Mouse (Mus musculus): ENCODE data around the gene Ttc7b. TPM values are rescaled to one million over a fixed set of nuclear protein-coding genes. Genes with fewer than 3 reads are reported as not detected.

Gene Ttc7b
- total RNA-seq, 1 experiment: 19.0 TPM

DNA sequence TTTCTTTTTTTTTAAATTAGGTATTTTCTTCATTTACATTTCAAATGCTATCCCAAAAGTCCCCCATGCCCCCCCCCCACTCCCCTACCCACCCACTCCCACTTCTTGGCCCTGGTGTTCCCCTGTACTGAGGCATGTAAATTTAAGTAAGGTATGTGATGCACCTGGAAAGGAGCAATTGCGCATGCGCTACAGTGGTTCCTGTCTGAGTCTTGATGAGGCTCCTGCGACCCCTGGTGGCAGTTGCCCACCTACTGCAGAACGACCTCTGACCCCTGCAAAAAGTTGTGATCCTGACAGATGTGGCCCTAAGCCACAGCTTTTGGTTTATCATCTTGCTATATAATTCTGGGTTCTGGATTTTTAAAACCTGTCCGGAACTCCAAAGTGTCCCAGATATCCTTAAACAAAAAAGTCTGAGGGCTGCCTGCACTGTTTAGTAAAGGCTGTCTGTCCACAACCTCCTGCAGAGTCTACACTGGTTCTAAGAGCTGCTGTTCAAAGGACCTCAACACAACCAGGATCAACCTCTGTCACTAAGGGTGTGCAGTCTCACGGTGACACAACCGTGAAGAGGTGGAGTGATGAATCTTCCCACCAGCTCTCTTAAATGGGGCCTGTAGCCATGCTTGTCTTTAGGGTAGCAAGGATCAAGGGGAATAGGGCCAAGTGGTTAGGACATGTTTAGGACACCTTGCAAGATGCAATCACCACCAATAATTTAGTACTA is 40.6 kb downstream of the Ttc7b start:
- no peak overlapping the region for H3K4me3 ChIP-seq (ENCODE audit: insufficient read depth in 1 of 2, low read depth in 1 of 2, low read length in 2 of 2, poor library complexity in 1 of 2, severe bottlenecking in 1 of 2)
- H3K4me1 ChIP-seq (ENCODE audit: control insufficient read depth in 2 of 2, insufficient read depth in 2 of 2, low read length in 2 of 2, poor library complexity in 1 of 2): peaks cover 4 to 6% of the 10 kb centered on the region in 2 experiments; a peak in 3 of 4 replicates
- peak; percentile 63 for DNase-seq (ENCODE audit: low read depth, low spot score)
- no peaks in the 10 kb centered on the region; the same call in 1 of the 2 replicates for H3K36me3 ChIP-seq (ENCODE audit: control insufficient read depth, insufficient read depth, low read length, poor library complexity, severe bottlenecking)
- in situ Hi-C loops (cut with MboI; ENCODE audit: low sequenced_read_pairs in 2 of 2, unreplicated experiment in 2 of 2): loop anchor here (10.0 kb wide), 1 partner anchor 315 kb away; no protein-coding TSS in a partner anchor
- no peaks in the 10 kb centered on the region for H3K9me3 ChIP-seq (ENCODE audit: control insufficient read depth, insufficient read depth, low read depth, low read length)
- H3K27ac ChIP-seq (ENCODE audit: insufficient read depth, low read depth, low read length, poor library complexity, severe bottlenecking): no peak overlapping the region
- TF ChIP-seq ZNF384 (IDR thresholded peaks at IDR 0.05; ENCODE audit: low read depth, low read length) (0 out of 2 replicates have a peak, but pooled peaks have one; percentile 14), ZC3H11A (IDR thresholded peaks at IDR 0.05; ENCODE audit: borderline replicate concordance, low read depth, low read length) (peak; percentile 94), HCFC1 (IDR thresholded peaks at IDR 0.05; ENCODE audit: borderline replicate concordance, insufficient read depth, low read length) (no peak), CHD2 (IDR thresholded peaks at IDR 0.05; ENCODE audit: low read depth, low read length) (peak; percentile 54; the same call in 1 of the 2 replicates), MAFK (IDR thresholded peaks at IDR 0.05; ENCODE audit: insufficient read depth, low read depth, low read length) (no peak)
- H3K9ac ChIP-seq (ENCODE audit: insufficient read depth, low read depth, low read length, poor library complexity, severe bottlenecking): no peak overlapping the region

DNA sequence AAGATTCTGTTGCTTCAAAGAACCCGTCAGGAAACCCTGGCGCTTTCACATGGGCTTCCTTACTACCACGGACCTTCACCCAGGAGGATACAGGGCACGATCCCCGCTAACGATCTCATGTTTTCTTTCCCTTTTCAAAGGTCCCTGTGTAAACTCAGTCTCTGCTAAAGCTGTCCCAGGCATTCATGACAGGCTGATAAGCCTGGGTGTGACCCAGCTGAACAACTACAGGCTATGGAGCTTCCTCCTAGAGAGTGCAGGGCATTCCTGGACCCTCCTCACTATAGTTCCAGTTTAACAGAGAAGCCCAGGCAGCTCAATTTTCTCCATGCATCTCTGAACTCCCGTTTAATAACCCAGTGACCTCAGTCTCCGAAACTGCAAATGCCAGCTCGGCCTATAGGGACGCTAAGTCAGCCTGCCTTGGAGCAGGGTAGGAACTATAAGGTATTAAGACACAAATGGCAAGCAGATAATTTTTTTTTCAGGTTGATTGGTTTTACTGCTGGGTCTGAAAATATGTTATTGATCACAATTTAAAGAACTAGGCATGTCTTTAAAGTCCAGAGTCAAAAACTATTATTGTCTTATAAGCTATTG is 41.3 kb downstream of the Ttc7b start:
- no peak for TF ChIP-seq ZC3H11A (IDR thresholded peaks at IDR 0.05; ENCODE audit: borderline replicate concordance, low read depth, low read length)
- no peak for TF ChIP-seq HCFC1 (IDR thresholded peaks at IDR 0.05; ENCODE audit: borderline replicate concordance, insufficient read depth, low read length)
- no peak for TF ChIP-seq ZNF384 (IDR thresholded peaks at IDR 0.05; ENCODE audit: low read depth, low read length)
- TF ChIP-seq CHD2 (IDR thresholded peaks at IDR 0.05; ENCODE audit: low read depth, low read length): no peak
- no peak for TF ChIP-seq MAFK (IDR thresholded peaks at IDR 0.05; ENCODE audit: insufficient read depth, low read depth, low read length)
- H3K9ac ChIP-seq (ENCODE audit: insufficient read depth, low read depth, low read length, poor library complexity, severe bottlenecking): no peak overlapping the region
- no peak overlapping the region for H3K4me3 ChIP-seq (ENCODE audit: insufficient read depth in 1 of 2, low read depth in 1 of 2, low read length in 2 of 2, poor library complexity in 1 of 2, severe bottlenecking in 1 of 2)
- DNase-seq (ENCODE audit: low read depth, low spot score): no peak
- H3K9me3 ChIP-seq (ENCODE audit: control insufficient read depth, insufficient read depth, low read depth, low read length): no peaks in the 10 kb centered on the region
- no peak overlapping the region for H3K27ac ChIP-seq (ENCODE audit: insufficient read depth, low read depth, low read length, poor library complexity, severe bottlenecking)
- H3K4me1 ChIP-seq (ENCODE audit: control insufficient read depth in 2 of 2, insufficient read depth in 2 of 2, low read length in 2 of 2, poor library complexity in 1 of 2): peaks cover 4 to 6% of the 10 kb centered on the region in 2 experiments; a peak in 3 of 4 replicates
- no peaks in the 10 kb centered on the region; the same call in 1 of the 2 replicates for H3K36me3 ChIP-seq (ENCODE audit: control insufficient read depth, insufficient read depth, low read length, poor library complexity, severe bottlenecking)
- in situ Hi-C loops (cut with MboI; ENCODE audit: low sequenced_read_pairs in 2 of 2, unreplicated experiment in 2 of 2): no loop called here

DNA sequence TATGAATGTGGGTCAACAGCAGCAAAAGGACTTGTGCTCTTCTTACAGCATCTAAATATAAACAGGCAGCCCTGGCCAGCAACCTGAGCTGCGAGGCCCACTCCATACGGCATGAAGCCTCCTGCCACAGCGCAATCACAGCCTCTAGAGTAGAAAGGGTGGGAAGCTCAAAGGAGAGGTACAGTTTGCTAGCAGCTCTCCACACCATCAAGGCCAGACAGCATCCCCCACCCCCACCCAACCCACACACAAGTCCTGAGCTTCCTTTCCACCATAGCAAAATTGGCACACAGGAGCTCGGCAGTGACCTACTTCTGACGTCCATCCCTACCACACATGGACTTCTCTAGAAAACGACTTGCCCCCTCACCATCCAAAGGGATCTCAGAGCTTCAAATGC is 42.0 kb downstream of the Ttc7b start:
- Histone ChIP-seq H3K27ac (ENCODE audit: insufficient read depth, low read depth, low read length, poor library complexity, severe bottlenecking) (no peak overlapping the region), H3K9me3 (ENCODE audit: control insufficient read depth, insufficient read depth, low read depth, low read length) (no peaks in the 10 kb centered on the region), H3K4me3 (ENCODE audit: insufficient read depth in 1 of 2, low read depth in 1 of 2, low read length in 2 of 2, poor library complexity in 1 of 2, severe bottlenecking in 1 of 2) (no peak overlapping the region), H3K4me1 (ENCODE audit: control insufficient read depth in 2 of 2, insufficient read depth in 2 of 2, low read length in 2 of 2, poor library complexity in 1 of 2) (peaks cover 4 to 6% of the 10 kb centered on the region in 2 experiments; a peak in 3 of 4 replicates), H3K36me3 (ENCODE audit: control insufficient read depth, insufficient read depth, low read length, poor library complexity, severe bottlenecking) (no peaks in the 10 kb centered on the region; the same call in 1 of the 2 replicates), H3K9ac (ENCODE audit: insufficient read depth, low read depth, low read length, poor library complexity, severe bottlenecking) (no peak overlapping the region)
- TF ChIP-seq ZNF384 (IDR thresholded peaks at IDR 0.05; ENCODE audit: low read depth, low read length): no peak
- TF ChIP-seq HCFC1 (IDR thresholded peaks at IDR 0.05; ENCODE audit: borderline replicate concordance, insufficient read depth, low read length): no peak
- no peak for TF ChIP-seq MAFK (IDR thresholded peaks at IDR 0.05; ENCODE audit: insufficient read depth, low read depth, low read length)
- TF ChIP-seq CHD2 (IDR thresholded peaks at IDR 0.05; ENCODE audit: low read depth, low read length): no peak
- TF ChIP-seq ZC3H11A (IDR thresholded peaks at IDR 0.05; ENCODE audit: borderline replicate concordance, low read depth, low read length): no peak
- no peak for DNase-seq (ENCODE audit: low read depth, low spot score)
- in situ Hi-C loops (cut with MboI; ENCODE audit: low sequenced_read_pairs in 2 of 2, unreplicated experiment in 2 of 2): no loop called here

DNA sequence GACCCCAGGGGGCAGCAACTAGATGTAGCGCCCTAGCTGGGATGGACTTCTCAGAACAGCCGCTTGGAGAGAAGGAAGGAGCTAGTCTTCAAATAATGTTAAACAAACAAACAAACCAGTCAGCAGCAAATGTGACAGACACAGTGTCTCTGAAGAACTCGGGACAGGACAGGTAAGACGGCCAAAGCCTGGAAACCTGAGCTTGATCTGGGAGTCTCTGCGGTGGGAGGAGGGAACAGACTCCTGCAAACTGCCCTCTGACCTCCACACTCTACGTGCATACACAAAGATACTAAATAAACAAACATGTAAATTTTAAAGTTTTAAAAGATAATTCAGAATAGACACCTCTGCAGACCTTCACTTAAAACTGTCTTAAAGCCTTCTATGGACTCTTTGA is 42.5 kb downstream of the Ttc7b start:
- in situ Hi-C loops (cut with MboI; ENCODE audit: low sequenced_read_pairs in 2 of 2, unreplicated experiment in 2 of 2): no loop called here
- H3K36me3 ChIP-seq (ENCODE audit: control insufficient read depth, insufficient read depth, low read length, poor library complexity, severe bottlenecking): no peaks in the 10 kb centered on the region; the same call in 1 of the 2 replicates
- peaks cover 4 to 6% of the 10 kb centered on the region in 2 experiments; a peak in 3 of 4 replicates for H3K4me1 ChIP-seq (ENCODE audit: control insufficient read depth in 2 of 2, insufficient read depth in 2 of 2, low read length in 2 of 2, poor library complexity in 1 of 2)
- H3K9me3 ChIP-seq (ENCODE audit: control insufficient read depth, insufficient read depth, low read depth, low read length): no peaks in the 10 kb centered on the region
- H3K4me3 ChIP-seq (ENCODE audit: insufficient read depth in 1 of 2, low read depth in 1 of 2, low read length in 2 of 2, poor library complexity in 1 of 2, severe bottlenecking in 1 of 2): no peak overlapping the region
- TF ChIP-seq CHD2 (IDR thresholded peaks at IDR 0.05; ENCODE audit: low read depth, low read length) (no peak), MAFK (IDR thresholded peaks at IDR 0.05; ENCODE audit: insufficient read depth, low read depth, low read length) (no peak), ZC3H11A (IDR thresholded peaks at IDR 0.05; ENCODE audit: borderline replicate concordance, low read depth, low read length) (no peak), ZNF384 (IDR thresholded peaks at IDR 0.05; ENCODE audit: low read depth, low read length) (no peak), HCFC1 (IDR thresholded peaks at IDR 0.05; ENCODE audit: borderline replicate concordance, insufficient read depth, low read length) (no peak)
- no peak for DNase-seq (ENCODE audit: low read depth, low spot score)
- H3K9ac ChIP-seq (ENCODE audit: insufficient read depth, low read depth, low read length, poor library complexity, severe bottlenecking): no peak overlapping the region
- H3K27ac ChIP-seq (ENCODE audit: insufficient read depth, low read depth, low read length, poor library complexity, severe bottlenecking): no peak overlapping the region
